Mouse (Mus musculus) heart, adult 2 months (tissue): Measurements from ENCODE around the gene Cadps2.

Experiments
- CTCF ChIP-seq: fragments of 200-600 bp; IDR thresholded peaks from 2 replicates; pipeline ENCODE4 v1.8.1; 2022; ENCODE audit warnings: antibody characterized with exemption, mild to moderate bottlenecking, moderate library complexity
- EP300 ChIP-seq: fragments of 200-500 bp; IDR thresholded peaks from 2 replicates; pipeline ENCODE4 v1.6.1; 2011; ENCODE audit warnings: low read depth, low read length, control low read depth; ENCODE audit not compliant: insufficient read depth

GRCm38 (mm10) chr6:23762204-23762603 is 77.0 kb downstream of the Cadps2 start:
- TF ChIP-seq EP300 (no peak), CTCF (no peak)
